Mouse (Mus musculus) liver, adult 2 months (tissue): ENCODE measurements at regions not wholly inside any gene's neighbourhood (a gene's known extent, or its start where the extent isn't known, plus 50 kb on each side); places are given as distances from the start of the nearest gene placed in this dataset.

Experiments
- DNase-seq: peaks from one replicate; pipeline ENCODE4 v3.0.0-alpha.2; 2011; ENCODE audit warnings: low read depth, low spot score; ENCODE audit errors: extremely low read depth
- H3K27ac ChIP-seq: fragments of 200-500 bp; replicated peaks from 2 replicates; pipeline ENCODE4 v1.5.1; 2012; ENCODE audit warnings: low read depth, mild to moderate bottlenecking, control low read depth, inconsistent platforms, low read length; ENCODE audit not compliant: insufficient read depth
- H3K27me3 ChIP-seq: fragments of 200-500 bp; 2 replicates; pipeline ENCODE4 v1.6.1; 2012; ENCODE audit warnings: mild to moderate bottlenecking, moderate library complexity, low read length, inconsistent platforms; ENCODE audit not compliant: control insufficient read depth, insufficient read depth
- H3K36me3 ChIP-seq: fragments of 200-500 bp; 2 replicates; pipeline ENCODE4 v1.6.1; 2012; ENCODE audit warnings: low read length, inconsistent platforms; ENCODE audit not compliant: control insufficient read depth, insufficient read depth
- H3K4me1 ChIP-seq: fragments of 200-500 bp; 2 replicates; pipeline ENCODE4 v1.6.1; 2011; ENCODE audit warnings: low read length; ENCODE audit not compliant: control insufficient read depth, insufficient read depth
- H3K4me3 ChIP-seq: fragments of 200-500 bp; 2 replicates; pipeline ENCODE4 v1.5.1; 2011; ENCODE audit warnings: low read depth, mild to moderate bottlenecking, control low read depth, low read length, moderate library complexity; ENCODE audit not compliant: insufficient read depth
- H3K79me2 ChIP-seq: fragments of 200-500 bp; 2 replicates; pipeline ENCODE4 v1.6.1; 2012; ENCODE audit warnings: inconsistent platforms, mild to moderate bottlenecking, low read length, moderate library complexity; ENCODE audit not compliant: control insufficient read depth, insufficient read depth
- H3K9ac ChIP-seq: fragments of 200-500 bp; 2 replicates; pipeline ENCODE4 v1.6.1; 2012; ENCODE audit warnings: low read depth, mild to moderate bottlenecking, control low read depth, inconsistent platforms, low read length
- CTCF ChIP-seq: fragments of 200-500 bp; IDR thresholded peaks from 2 replicates; pipeline ENCODE4 v1.5.1; 2011; ENCODE audit warnings: low read depth, low read length, control low read depth
- POLR2A ChIP-seq: fragments of 200-500 bp; IDR thresholded peaks from 2 replicates; pipeline ENCODE4 v1.6.1; 2011; ENCODE audit warnings: low read length, control low read depth; ENCODE audit not compliant: insufficient read depth; ENCODE audit errors: extremely low read depth
- WGBS: fragments of 180-500 bp; shearing (Covaris S2); methylation state at CpG from one replicate; pipeline ENCODE4 v1.1.7; 2018; 5-methylcytosine and 5-hydroxymethylcytosine counted together

- Histone ChIP-seq H3K36me3 (no peaks in the 10 kb centered on the region), H3K4me1 (no peaks in the 10 kb centered on the region), H3K79me2 (no peaks in the 10 kb centered on the region), H3K4me3 (no peak overlapping the region), H3K27me3 (no peaks in the 10 kb centered on the region), H3K9ac (no peak overlapping the region), H3K27ac (no peak overlapping the region)
- DNase-seq = no peak
- TF ChIP-seq POLR2A (no peak), CTCF (no peak)
Observed at GRCm38 (mm10) chr15:43581246-43581645, 3447.1 kb downstream of the 9330182O14Rik start.

- Histone ChIP-seq H3K79me2 (no peaks in the 10 kb centered on the region), H3K4me1 (peaks cover 4% of the 10 kb centered on the region), H3K27ac (no peak overlapping the region), H3K27me3 (no peaks in the 10 kb centered on the region), H3K36me3 (no peaks in the 10 kb centered on the region), H3K9ac (no peak overlapping the region), H3K4me3 (no peak overlapping the region)
- DNase-seq = no peak
- TF ChIP-seq POLR2A (no peak), CTCF (no peak)
- 88% methylated on average over 4 of the region's 4 CpGs for WGBS
Observed at GRCm38 (mm10) chr15:43585751-43586150, 3451.6 kb downstream of the 9330182O14Rik start.

DNA sequence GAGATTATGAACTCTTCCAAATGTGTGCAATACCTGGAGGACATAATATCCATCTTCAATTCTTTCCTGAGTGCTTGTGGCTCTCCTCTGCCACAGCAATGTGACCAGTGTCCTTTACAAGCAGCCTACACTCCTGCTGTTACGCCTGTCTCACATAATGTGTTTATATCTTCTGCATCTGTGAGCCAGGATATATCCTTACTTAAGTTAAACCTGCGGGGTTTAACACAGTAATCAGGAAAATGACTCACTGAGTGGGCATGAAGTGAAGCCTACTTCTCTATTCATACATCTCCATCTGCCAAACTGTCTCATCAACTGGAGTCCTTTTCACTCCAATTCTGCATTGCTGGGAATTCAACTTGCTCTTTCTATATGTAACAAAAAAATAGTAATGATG is 3453.9 kb downstream of the 9330182O14Rik start:
- peaks cover 4% of the 10 kb centered on the region for H3K4me1 ChIP-seq
- no peaks in the 10 kb centered on the region for H3K36me3 ChIP-seq
- no peak overlapping the region for H3K4me3 ChIP-seq
- DNase-seq = no peak
- no peak for TF ChIP-seq POLR2A
- no peak for TF ChIP-seq CTCF
- no peaks in the 10 kb centered on the region for H3K79me2 ChIP-seq
- H3K27ac ChIP-seq = no peak overlapping the region
- WGBS = 83% methylated on average over 2 of the region's 2 CpGs
- H3K9ac ChIP-seq = no peak overlapping the region
- H3K27me3 ChIP-seq = no peaks in the 10 kb centered on the region

DNA sequence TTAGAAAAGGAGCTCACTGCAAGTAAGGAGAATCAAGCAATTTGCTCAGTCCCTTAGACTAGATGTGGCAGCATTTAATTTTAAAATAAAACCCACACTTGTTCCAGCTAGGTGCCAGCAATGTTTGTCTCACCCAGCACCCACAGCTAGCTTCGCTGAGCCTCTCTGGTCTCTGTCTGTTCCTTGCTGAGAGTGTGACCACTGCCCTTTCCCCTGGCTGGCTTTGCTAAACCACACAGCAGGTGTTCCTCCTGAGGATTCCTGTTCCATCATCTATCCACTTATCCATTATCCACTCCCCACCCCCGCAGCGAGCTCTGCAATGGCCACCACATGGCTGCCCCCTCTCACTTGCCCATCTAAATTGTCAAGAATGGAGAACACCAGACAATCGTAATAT is 3473.5 kb downstream of the 9330182O14Rik start:
- no peak overlapping the region for H3K27ac ChIP-seq
- H3K27me3 ChIP-seq = no peaks in the 10 kb centered on the region
- 81% methylated on average over 4 of the region's 4 CpGs for WGBS
- H3K79me2 ChIP-seq = no peaks in the 10 kb centered on the region
- H3K9ac ChIP-seq = no peak overlapping the region
- no peaks in the 10 kb centered on the region for H3K36me3 ChIP-seq
- no peak overlapping the region for H3K4me3 ChIP-seq
- TF ChIP-seq CTCF (no peak), POLR2A (no peak)
- H3K4me1 ChIP-seq = no peaks in the 10 kb centered on the region
- DNase-seq = no peak

DNA sequence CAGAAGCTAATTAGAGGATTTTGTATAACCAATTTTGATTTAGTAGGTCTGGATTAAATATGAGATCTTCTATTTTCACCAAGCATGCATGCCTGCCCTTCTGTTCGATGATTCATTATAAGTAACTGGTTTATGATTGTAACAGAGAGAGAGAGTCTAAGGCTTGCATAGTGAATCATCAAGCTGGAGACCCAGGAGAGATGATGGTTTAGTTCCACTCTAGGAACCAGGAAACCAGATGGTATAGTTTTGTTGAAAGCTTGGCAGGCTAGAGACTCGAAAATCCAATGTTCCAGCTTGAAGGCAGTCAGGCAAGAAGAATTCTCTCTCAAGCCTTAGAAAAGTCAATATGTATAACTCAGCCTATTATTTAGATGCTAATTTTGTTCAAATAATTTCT is 3475.7 kb downstream of the 9330182O14Rik start:
- no peaks in the 10 kb centered on the region for H3K36me3 ChIP-seq
- H3K27me3 ChIP-seq = no peaks in the 10 kb centered on the region
- no peaks in the 10 kb centered on the region for H3K79me2 ChIP-seq
- peaks cover 7% of the 10 kb centered on the region for H3K4me1 ChIP-seq
- no peak overlapping the region for H3K4me3 ChIP-seq
- no peak overlapping the region for H3K27ac ChIP-seq
- no peak for TF ChIP-seq POLR2A
- no peak for TF ChIP-seq CTCF
- no peak overlapping the region for H3K9ac ChIP-seq
- 81% methylated on average over 2 of the region's 2 CpGs for WGBS
- no peak for DNase-seq

GRCm38 (mm10) chr15:43614004-43614661 is 3480.0 kb downstream of the 9330182O14Rik start:
- H3K4me3 ChIP-seq = no peak overlapping the region
- H3K79me2 ChIP-seq = no peaks in the 10 kb centered on the region
- no peaks in the 10 kb centered on the region for H3K36me3 ChIP-seq
- 22% methylated on average over 5 of the region's 5 CpGs for WGBS
- no peak for TF ChIP-seq CTCF
- no peak for TF ChIP-seq POLR2A
- no peak overlapping the region for H3K9ac ChIP-seq
- H3K27me3 ChIP-seq = no peaks in the 10 kb centered on the region
- H3K4me1 ChIP-seq = peaks cover 10% of the 10 kb centered on the region
- DNase-seq = no peak
- no peak overlapping the region for H3K27ac ChIP-seq
